Mouse (Mus musculus) MEL (cell line): Measurements from ENCODE around the gene Miip. TPM values are rescaled to one million over a fixed set of nuclear protein-coding genes. Genes with fewer than 3 reads are reported as not detected.

ENCODE experiments used
- DNase-seq: peaks from one replicate; pipeline ENCODE4 v3.0.0; 2011; ENCODE audit warnings: low read depth, low spot score
- H3K27ac ChIP-seq: 2 replicates; pipeline ENCODE4 v1.5.1; 2012; ENCODE audit warnings: low read depth, mild to moderate bottlenecking, control low read depth, low read length, moderate library complexity; ENCODE audit not compliant: control insufficient read depth
- H3K27me3 ChIP-seq, 2 experiments: fragments of 150-350 bp in 1 of 2; sonication (generic) in 1 of 2; 2 replicates each; pipeline ENCODE4 v1.6.1; 2012; ENCODE audit warnings: low read length in 2 of 2, mild to moderate bottlenecking in 2 of 2, improper control_type of control experiment in 1 of 2, moderate library complexity in 1 of 2; ENCODE audit not compliant: insufficient read depth in 2 of 2, control insufficient read depth in 1 of 2
- H3K36me3 ChIP-seq, 2 experiments: 2 replicates each; pipeline ENCODE4 v1.6.1; 2012 to 2014; ENCODE audit warnings: low read length in 2 of 2, improper control_type of control experiment in 1 of 2, inconsistent platforms in 1 of 2, mild to moderate bottlenecking in 1 of 2; ENCODE audit not compliant: insufficient read depth in 2 of 2, control insufficient read depth in 1 of 2
- H3K4me1 ChIP-seq, 2 experiments: fragments of 150-350 bp in 1 of 2; sonication (generic) in 1 of 2; 2 replicates each; pipeline ENCODE4 v1.6.1; 2012; ENCODE audit warnings: low read length in 2 of 2, improper control_type of control experiment in 1 of 2, mild to moderate bottlenecking in 1 of 2; ENCODE audit not compliant: insufficient read depth in 2 of 2, control insufficient read depth in 1 of 2
- H3K4me3 ChIP-seq, 2 experiments: fragments of 150-350 bp in 1 of 2; sonication (generic) in 1 of 2; 2 replicates each; pipeline ENCODE4 v1.5.1; 2012; ENCODE audit warnings: low read depth in 2 of 2, low read length in 2 of 2, mild to moderate bottlenecking in 2 of 2, moderate library complexity in 2 of 2, control low read depth in 1 of 2, improper control_type of control experiment in 1 of 2; ENCODE audit not compliant: control insufficient read depth in 1 of 2, insufficient read depth in 1 of 2
- H3K79me2 ChIP-seq: 2 replicates; pipeline ENCODE4 v1.6.1; 2012; ENCODE audit warnings: mild to moderate bottlenecking, low read length, moderate library complexity; ENCODE audit not compliant: control insufficient read depth, poor library complexity, insufficient read depth
- H3K9ac ChIP-seq: 2 replicates; pipeline ENCODE4 v1.6.1; 2012; ENCODE audit warnings: low read depth, mild to moderate bottlenecking, control low read depth, low read length, moderate library complexity; ENCODE audit not compliant: control insufficient read depth, poor library complexity, severe bottlenecking
- H3K9me3 ChIP-seq: fragments of 150-350 bp; sonication (generic); replicated peaks from 2 replicates; pipeline ENCODE4 v1.6.1; 2012; ENCODE audit warnings: mild to moderate bottlenecking, low read length, improper control_type of control experiment, moderate library complexity; ENCODE audit not compliant: insufficient read depth
- BHLHE40 ChIP-seq: IDR thresholded peaks from 2 replicates; pipeline ENCODE4 v1.6.1; 2012; ENCODE audit warnings: low read depth, mild to moderate bottlenecking, inconsistent platforms, low read length, improper control_type of control experiment, borderline replicate concordance
- CHD2 ChIP-seq: IDR thresholded peaks from 2 replicates; pipeline ENCODE4 v1.6.1; 2011; ENCODE audit warnings: low read length, improper control_type of control experiment
- CTCF ChIP-seq, 3 experiments: IDR thresholded peaks in 2 of 3; conservative IDR thresholded peaks in 1 of 3; 2 replicates each; pipeline ENCODE4 v1.5.1; 2011 to 2012; ENCODE audit warnings: low read length in 3 of 3, low read depth in 2 of 3, mild to moderate bottlenecking in 2 of 3, improper control_type of control experiment in 1 of 3, inconsistent platforms in 1 of 3, mixed read lengths in 1 of 3, moderate library complexity in 1 of 3; ENCODE audit not compliant: control insufficient read depth in 1 of 3, insufficient read depth in 1 of 3, poor library complexity in 1 of 3, severe bottlenecking in 1 of 3
- E2F4 ChIP-seq: IDR thresholded peaks from 2 replicates; pipeline ENCODE4 v1.6.1; 2011; ENCODE audit warnings: low read depth, low read length, improper control_type of control experiment, borderline replicate concordance
- ELF1 ChIP-seq: IDR thresholded peaks from 2 replicates; pipeline ENCODE4 v1.6.1; 2014; ENCODE audit warnings: low read depth, mild to moderate bottlenecking, inconsistent platforms, low read length, improper control_type of control experiment, moderate library complexity
- EP300 ChIP-seq, 2 experiments: IDR thresholded peaks; 2 replicates each; pipeline ENCODE4 v1.6.1; 2011; ENCODE audit warnings: improper control_type of control experiment in 2 of 2, low read length in 2 of 2, low read depth in 1 of 2, mild to moderate bottlenecking in 1 of 2
- ETS1 ChIP-seq: IDR thresholded peaks from 2 replicates; pipeline ENCODE4 v1.6.1; 2012; ENCODE audit warnings: low read depth, mild to moderate bottlenecking, inconsistent platforms, low read length, improper control_type of control experiment, moderate library complexity
- GABPA ChIP-seq: IDR thresholded peaks from 2 replicates; pipeline ENCODE4 v1.6.1; 2012; ENCODE audit warnings: low read depth, mild to moderate bottlenecking, inconsistent platforms, low read length, improper control_type of control experiment, moderate library complexity
- GATA1 ChIP-seq: IDR thresholded peaks from 2 replicates; pipeline ENCODE4 v1.6.1; 2011; ENCODE audit warnings: low read depth, low read length, improper control_type of control experiment
- HCFC1 ChIP-seq: IDR thresholded peaks from 2 replicates; pipeline ENCODE4 v1.6.1; 2012; ENCODE audit warnings: low read depth, mild to moderate bottlenecking, inconsistent platforms, low read length, improper control_type of control experiment, moderate library complexity
- JUND ChIP-seq: IDR thresholded peaks from 2 replicates; pipeline ENCODE4 v1.6.1; 2011; ENCODE audit warnings: low read depth, mild to moderate bottlenecking, improper control_type of control experiment, low read length
- MAFK ChIP-seq: IDR thresholded peaks from 2 replicates; pipeline ENCODE4 v1.6.1; 2011; ENCODE audit warnings: low read depth, mild to moderate bottlenecking, low read length, improper control_type of control experiment, borderline replicate concordance
- MAX ChIP-seq: IDR thresholded peaks from 2 replicates; pipeline ENCODE4 v1.6.1; 2011; ENCODE audit warnings: low read length, improper control_type of control experiment
- MAZ ChIP-seq: IDR thresholded peaks from 2 replicates; pipeline ENCODE4 v1.6.1; 2012; ENCODE audit warnings: low read depth, mild to moderate bottlenecking, inconsistent platforms, low read length, improper control_type of control experiment
- MEF2A ChIP-seq: IDR thresholded peaks from 2 replicates; pipeline ENCODE4 v1.6.1; 2014; ENCODE audit warnings: low read depth, mild to moderate bottlenecking, inconsistent platforms, low read length, improper control_type of control experiment; ENCODE audit not compliant: poor library complexity, insufficient replicate concordance, severe bottlenecking; ENCODE audit errors: extremely low read depth
- NELFE ChIP-seq: IDR thresholded peaks from 2 replicates; pipeline ENCODE4 v1.6.1; 2011; ENCODE audit warnings: low read depth, low read length, improper control_type of control experiment
- POLR2AphosphoS2 ChIP-seq: IDR thresholded peaks from 2 replicates; pipeline ENCODE4 v1.6.1; 2011; ENCODE audit warnings: low read length, improper control_type of control experiment
- POLR2AphosphoS5 ChIP-seq: IDR thresholded peaks from 2 replicates; pipeline ENCODE4 v1.6.1; 2012; ENCODE audit warnings: low read depth, borderline replicate concordance, mild to moderate bottlenecking, inconsistent platforms, low read length, moderate library complexity, mixed read lengths
- RAD21 ChIP-seq: IDR thresholded peaks from 2 replicates; pipeline ENCODE4 v1.6.1; 2011; ENCODE audit warnings: mild to moderate bottlenecking, low read depth, low read length, improper control_type of control experiment
- SIN3A ChIP-seq: IDR thresholded peaks from 2 replicates; pipeline ENCODE4 v1.6.1; 2012; ENCODE audit warnings: low read length, improper control_type of control experiment, inconsistent platforms
- SMC3 ChIP-seq: IDR thresholded peaks from 2 replicates; pipeline ENCODE4 v1.6.1; 2011; ENCODE audit warnings: low read depth, low read length, improper control_type of control experiment
- TAL1 ChIP-seq: IDR thresholded peaks from 2 replicates; pipeline ENCODE4 v1.6.1; 2012; ENCODE audit warnings: mild to moderate bottlenecking, inconsistent platforms, low read length, moderate library complexity, mixed read lengths
- TBP ChIP-seq: IDR thresholded peaks from 2 replicates; pipeline ENCODE4 v1.8.0; 2011; ENCODE audit warnings: low read depth, low read length, improper control_type of control experiment
- TCF12 ChIP-seq: IDR thresholded peaks from 2 replicates; pipeline ENCODE4 v1.6.1; 2014; ENCODE audit warnings: low read depth, mild to moderate bottlenecking, inconsistent platforms, low read length, improper control_type of control experiment, moderate library complexity
- USF1 ChIP-seq: IDR thresholded peaks from 2 replicates; pipeline ENCODE4 v1.6.1; 2014; ENCODE audit warnings: low read depth, mild to moderate bottlenecking, inconsistent platforms, low read length, improper control_type of control experiment, moderate library complexity
- ZC3H11A ChIP-seq: IDR thresholded peaks from 2 replicates; pipeline ENCODE4 v1.6.1; 2012; ENCODE audit warnings: low read depth, mild to moderate bottlenecking, inconsistent platforms, low read length, improper control_type of control experiment
- ZKSCAN1 ChIP-seq: IDR thresholded peaks from 2 replicates; pipeline ENCODE4 v1.6.1; 2012; ENCODE audit warnings: low read depth, mild to moderate bottlenecking, inconsistent platforms, low read length, improper control_type of control experiment, moderate library complexity
- ZMIZ1 ChIP-seq: IDR thresholded peaks from 2 replicates; pipeline ENCODE4 v1.6.1; 2012; ENCODE audit warnings: low read depth, mild to moderate bottlenecking, inconsistent platforms, low read length, improper control_type of control experiment, moderate library complexity
- polyA plus RNA-seq, 2 experiments: library from polyadenylated mRNA; stranded (reverse) in 1 of 2; unstranded in 1 of 2; fragments of >175 nt in 1 of 2; fragments of >200 nt in 1 of 2; gene quantifications; 2 replicates each; pipeline versions ENCODE4 v1.2.1 to v1.2.4; 2012; ENCODE audit warnings: low replicate concordance in 2 of 2, low read depth in 1 of 2; ENCODE audit not compliant: insufficient read length in 2 of 2, insufficient read depth in 1 of 2, missing spikeins in 1 of 2
- total RNA-seq: library from RNA; depleted of rRNA; stranded (reverse); fragments of 300-350 nt; gene quantifications from 2 replicates; pipeline ENCODE4 v1.2.3, GENCODE M21; 2012

Gene Miip
- total and polyA plus RNA-seq, 3 experiments, result 19.0 to 31.4 TPM; not detected in 1

- TF ChIP-seq EP300 (IDR thresholded peaks at IDR 0.05; ENCODE audit: low read depth in 1 of 2, low read length in 2 of 2), result peak in 1 of 2 experiments; percentile 30; a peak in 1 of 4 replicates
- no peak for TF ChIP-seq HCFC1
- TF ChIP-seq MAX, result no peak
- TF ChIP-seq TCF12, result peak; percentile 48; the same call in 1 of the 2 replicates
- TF ChIP-seq ETS1, result 0 out of 2 replicates have a peak, but pooled peaks have one; percentile 17
- TF ChIP-seq, all 39 proteins: peak for 3
- H3K36me3 ChIP-seq, result peaks cover 0 to 7% of the 10 kb centered on the region in 2 experiments; a peak in 1 of 4 replicates
These were observed 19.6 kb upstream of the Miip start for GRCm38 (mm10) chr4:147888237-147888636.

GRCm38 (mm10) chr4:147887277-147887676, 18.7 kb upstream of the Miip start:
- H3K36me3 ChIP-seq, result peaks cover 0 to 9% of the 10 kb centered on the region in 2 experiments; a peak in 2 of 4 replicates

More at GRCm38 (mm10) chr4:147888237-147888636, 19.6 kb upstream of the Miip start:
- Histone ChIP-seq H3K27ac (no peak overlapping the region), H3K9ac (no peak overlapping the region), H3K27me3 (no peaks in the 10 kb centered on the region), H3K4me3 (no peak overlapping the region), H3K9me3 (no peaks in the 10 kb centered on the region), H3K4me1 (no peaks in the 10 kb centered on the region), H3K79me2 (no peaks in the 10 kb centered on the region)
- DNase-seq, result no peak

GRCm38 (mm10) chr4:147886158-147886557, 17.5 kb upstream of the Miip start:
- Histone ChIP-seq H3K9me3 (no peaks in the 10 kb centered on the region), H3K4me3 (no peak overlapping the region), H3K4me1 (no peaks in the 10 kb centered on the region), H3K79me2 (no peaks in the 10 kb centered on the region), H3K9ac (no peak overlapping the region), H3K27ac (no peak overlapping the region), H3K36me3 (peaks cover 0 to 10% of the 10 kb centered on the region in 2 experiments; a peak in 2 of 4 replicates), H3K27me3 (no peaks in the 10 kb centered on the region)
- no peak for DNase-seq
- TF ChIP-seq TBP, result no peak
- TF ChIP-seq RAD21, result no peak
- no peak for TF ChIP-seq TAL1
- TF ChIP-seq USF1, result no peak
- no peak for TF ChIP-seq GATA1
- TF ChIP-seq BHLHE40, result no peak
- TF ChIP-seq POLR2AphosphoS2, result no peak
- no peak for TF ChIP-seq GABPA
- TF ChIP-seq MAZ, result no peak
- no peak for TF ChIP-seq MEF2A
- TF ChIP-seq MAFK, result no peak
- no peak for TF ChIP-seq JUND
- no peak for TF ChIP-seq CTCF (IDR thresholded peaks at IDR 0.05 in 2 of 3, conservative IDR thresholded peaks at IDR 0.05 in 1 of 3; ENCODE audit: control insufficient read depth in 1 of 3, insufficient read depth in 1 of 3, low read depth in 2 of 3, low read length in 3 of 3, poor library complexity in 1 of 3, severe bottlenecking in 1 of 3)
- TF ChIP-seq ZMIZ1, result no peak
- TF ChIP-seq NELFE, result no peak
- TF ChIP-seq EP300 (IDR thresholded peaks at IDR 0.05; ENCODE audit: low read depth in 1 of 2, low read length in 2 of 2), result no peak
- no peak for TF ChIP-seq SIN3A
- TF ChIP-seq POLR2AphosphoS5, result no peak

More at GRCm38 (mm10) chr4:147887277-147887676, 18.7 kb upstream of the Miip start:
- no peaks in the 10 kb centered on the region for H3K4me1 ChIP-seq
- H3K9ac ChIP-seq, result no peak overlapping the region
- TF ChIP-seq ELF1 (no peak), SMC3 (no peak), TAL1 (no peak), HCFC1 (no peak), ZC3H11A (no peak), ZKSCAN1 (no peak), E2F4 (no peak), CTCF (IDR thresholded peaks at IDR 0.05 in 2 of 3, conservative IDR thresholded peaks at IDR 0.05 in 1 of 3; ENCODE audit: control insufficient read depth in 1 of 3, insufficient read depth in 1 of 3, low read depth in 2 of 3, low read length in 3 of 3, poor library complexity in 1 of 3, severe bottlenecking in 1 of 3) (no peak), ZMIZ1 (no peak), CHD2 (no peak), GATA1 (no peak), MAX (no peak)
- no peak overlapping the region for H3K4me3 ChIP-seq
- no peak overlapping the region for H3K27ac ChIP-seq
- H3K79me2 ChIP-seq, result no peaks in the 10 kb centered on the region
- DNase-seq, result no peak
- no peaks in the 10 kb centered on the region for H3K27me3 ChIP-seq
- no peaks in the 10 kb centered on the region for H3K9me3 ChIP-seq
